Mouse (Mus musculus): Measurements from ENCODE around the gene Gm9903.

The Gm9903 gene

GRCm38 (mm10) chr5:33651541-33651920, 21.8 kb downstream of the Gm9903 start:
- DNase-seq = peak; percentile 42

GRCm38 (mm10) chr5:33651921-33652782, 22.4 kb downstream of the Gm9903 start, which contains the start of gene Slbp:
Gene Slbp (minus strand): TSS chr5:33652574.
- peak; percentile 94 for DNase-seq

GRCm38 (mm10) chr5:33652783-33653173, 23.1 kb downstream of the Gm9903 start:
- DNase-seq = no peak

- no peak for DNase-seq
Observed at GRCm38 (mm10) chr5:33654424-33654823, 24.7 kb downstream of the Gm9903 start.

- DNase-seq = no peak
Observed at GRCm38 (mm10) chr5:33655251-33655840, 25.6 kb downstream of the Gm9903 start.

- DNase-seq = no peak
Observed at GRCm38 (mm10) chr5:33656739-33657138, 27.0 kb downstream of the Gm9903 start.

GRCm38 (mm10) chr5:33657251-33657786, 27.6 kb downstream of the Gm9903 start:
- peak; percentile 82 for DNase-seq

GRCm38 (mm10) chr5:33657787-33658663, 28.3 kb downstream of the Gm9903 start, which contains the start of the genes Tacc3 and Tmem129:
Gene Tacc3 (plus strand): TSS chr5:33658128.
Gene Tmem129 (minus strand): TSS chr5:33658416.
- DNase-seq = peak; percentile 96

GRCm38 (mm10) chr5:33658664-33659050, 28.9 kb downstream of the Gm9903 start:
- DNase-seq = no peak

- DNase-seq = peak; percentile 63
Observed at GRCm38 (mm10) chr5:33668223-33668622, 38.5 kb downstream of the Gm9903 start.

- no peak for DNase-seq
Observed at GRCm38 (mm10) chr5:33671659-33672058, 41.9 kb downstream of the Gm9903 start.

GRCm38 (mm10) chr5:33674439-33674838, 44.7 kb downstream of the Gm9903 start:
- no peak for DNase-seq

- peak; percentile 53 for DNase-seq
Observed at GRCm38 (mm10) chr5:33675964-33676363, 46.2 kb downstream of the Gm9903 start.

GRCm38 (mm10) chr5:33678244-33678643, 48.5 kb downstream of the Gm9903 start:
- no peak for DNase-seq

GRCm38 (mm10) chr5:33681044-33681443, 51.3 kb downstream of the Gm9903 start:
- DNase-seq = no peak

Measured in thymus, postnatal 14 days (tissue).